Mouse (Mus musculus) CD8-positive naive resting alpha-beta T cell, adult 2 months (primary cell): Measurements from ENCODE around the gene Tmco1.

Source experiments
- DNase-seq, 2 experiments: peaks; one replicate each; pipeline ENCODE4 v3.0.0; 2022; ENCODE audit warnings: low read depth in 2 of 2, low spot score in 2 of 2

The Tmco1 gene

DNA sequence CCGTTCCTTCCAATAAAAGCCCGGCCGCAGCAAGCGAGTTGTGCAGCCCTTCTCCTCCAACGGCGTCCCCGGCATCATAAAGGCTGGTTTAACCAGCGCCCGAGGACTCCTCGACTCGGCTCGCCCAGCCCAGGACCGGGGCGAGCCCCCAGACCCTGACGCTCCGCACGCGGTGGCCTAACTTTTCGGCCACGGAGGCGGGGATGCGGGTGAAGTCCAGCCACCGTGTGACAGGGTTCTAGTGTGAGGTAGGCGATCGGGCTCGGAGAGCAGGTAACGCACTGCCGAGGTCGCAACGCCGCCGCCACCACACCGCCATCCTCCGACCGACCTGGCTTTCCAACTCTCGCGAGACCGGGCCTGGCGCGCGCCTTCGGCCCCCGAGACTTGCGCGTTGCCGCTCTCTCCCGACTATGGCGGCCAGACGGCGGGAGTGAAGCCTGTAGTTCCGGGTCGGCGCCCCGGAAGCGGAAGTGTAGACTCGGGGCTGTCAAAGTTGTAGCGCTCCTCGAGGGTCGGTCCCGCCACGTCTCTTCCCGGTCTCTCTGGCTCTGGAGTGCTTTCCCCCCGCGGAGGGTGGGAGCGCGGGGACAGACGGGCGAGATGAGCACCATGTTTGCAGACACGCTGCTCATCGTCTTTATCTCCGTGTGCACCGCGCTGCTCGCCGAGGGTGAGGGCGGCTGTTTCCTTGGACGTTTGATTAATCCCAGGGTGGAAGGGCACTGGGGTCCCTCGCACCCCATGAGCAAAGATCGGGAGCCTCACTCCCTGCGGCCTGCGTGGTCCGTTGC lies at the start of gene Tmco1:
Tmco1 (plus strand) TSS at position 118 of the 794 bp plus-strand sequence.
- DNase-seq = peak; percentile 98 to 99

DNA sequence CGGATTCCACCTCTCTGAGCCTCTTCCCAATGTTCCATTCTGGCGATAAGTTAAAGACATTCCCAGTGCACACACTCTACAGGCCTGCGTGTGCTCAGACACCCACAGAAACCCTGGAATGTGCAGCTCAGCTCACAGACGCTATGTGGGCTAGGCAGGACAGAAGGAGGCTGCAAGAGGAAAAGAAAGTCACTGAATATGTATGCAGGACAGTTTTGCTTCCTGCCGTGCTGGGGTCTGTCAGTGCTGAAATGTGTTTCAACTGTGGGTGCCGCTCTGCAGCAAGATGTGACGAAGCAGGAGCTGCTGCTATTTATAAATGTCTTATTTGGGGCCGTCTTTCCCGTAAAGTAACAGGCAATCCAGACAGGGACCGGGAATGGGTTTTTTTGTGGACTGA lies 48.5 kb upstream of the Tmco1 start:
- no peak for DNase-seq

DNA sequence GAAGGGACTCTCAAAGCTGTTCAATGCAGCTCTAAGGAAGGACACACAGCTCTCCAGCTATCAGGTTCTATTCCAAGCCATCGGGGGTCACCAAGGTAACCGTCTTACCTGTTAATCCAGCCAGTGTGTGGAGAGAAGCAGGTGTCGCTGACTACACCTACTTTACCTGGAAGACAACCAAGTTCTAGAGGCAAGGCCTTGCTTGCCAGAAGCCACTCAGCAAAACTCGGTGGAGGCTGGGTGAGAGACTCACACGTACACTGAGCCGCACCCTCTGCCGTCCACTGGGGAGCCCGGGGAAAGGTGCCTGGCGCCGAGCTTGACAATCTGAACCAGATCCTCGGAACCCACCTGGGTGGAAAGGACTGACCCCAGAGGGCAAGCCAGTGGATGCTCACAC lies 46.4 kb upstream of the Tmco1 start:
- DNase-seq = no peak

DNA sequence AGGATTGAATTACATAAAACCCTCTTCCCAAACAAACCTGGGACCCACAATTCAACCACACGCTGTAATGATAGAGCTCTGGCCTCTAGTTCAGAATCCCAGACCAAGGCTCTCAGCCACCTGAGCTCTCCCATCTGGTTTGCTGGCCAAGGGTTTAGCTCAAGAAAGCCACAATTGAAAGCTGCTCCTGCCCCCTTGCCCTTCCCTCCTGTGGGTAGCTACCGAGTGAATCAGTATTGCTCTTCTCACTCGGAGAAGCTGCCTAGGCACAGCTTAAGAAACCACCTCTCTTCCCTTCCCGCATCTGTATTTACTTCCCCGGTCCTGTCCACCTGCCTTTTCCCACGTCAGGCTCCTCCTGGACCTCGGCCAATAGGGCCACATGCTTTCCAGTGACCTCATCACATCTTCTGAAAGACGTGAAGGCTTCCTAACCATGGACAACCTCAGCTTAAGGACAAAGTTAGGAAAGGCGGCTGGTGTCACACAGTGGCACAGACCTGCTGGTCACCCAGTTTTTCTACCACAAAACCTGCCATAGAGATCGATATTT lies 45.6 kb upstream of the Tmco1 start:
- no peak for DNase-seq

DNA sequence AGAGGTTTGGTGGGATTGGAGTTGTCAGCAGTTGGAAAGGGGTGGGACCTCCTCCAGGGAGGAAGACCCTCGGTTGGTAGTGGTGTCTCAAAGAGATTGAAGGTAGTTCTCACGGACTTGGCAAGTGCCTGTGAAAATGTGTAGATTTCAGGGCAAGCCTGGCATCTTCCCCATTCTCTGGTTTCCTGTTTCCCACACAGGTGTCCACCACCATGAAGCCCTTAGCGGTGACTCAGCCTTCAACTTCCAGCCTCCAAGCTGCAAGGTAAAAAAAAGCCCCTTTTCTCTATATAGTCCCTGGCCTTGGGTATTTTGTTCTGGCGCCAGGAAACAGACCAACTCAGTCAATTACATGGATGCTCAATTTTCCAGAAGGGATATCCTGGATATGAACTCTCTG lies 42.8 kb upstream of the Tmco1 start:
- DNase-seq = no peak

DNA sequence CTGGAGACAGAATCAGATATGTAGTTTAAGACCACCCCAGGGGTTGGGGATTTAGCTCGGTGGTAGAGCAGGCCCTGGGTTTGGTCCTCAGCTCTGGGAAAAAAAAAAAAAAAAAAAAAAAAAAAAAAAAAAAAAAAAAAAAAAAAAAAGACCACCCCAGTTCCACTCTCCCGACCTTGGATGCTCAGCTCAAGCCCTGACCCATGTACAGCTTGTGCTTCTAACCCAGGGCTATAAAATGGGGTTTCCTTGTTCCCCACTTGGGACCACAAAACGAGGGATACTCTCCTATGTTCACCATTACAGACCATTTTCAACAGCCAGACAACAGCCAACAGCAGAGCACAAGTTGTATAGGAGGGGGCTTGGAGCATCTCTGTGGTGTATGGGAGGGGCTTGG lies 41.5 kb upstream of the Tmco1 start:
- DNase-seq = no peak

DNA sequence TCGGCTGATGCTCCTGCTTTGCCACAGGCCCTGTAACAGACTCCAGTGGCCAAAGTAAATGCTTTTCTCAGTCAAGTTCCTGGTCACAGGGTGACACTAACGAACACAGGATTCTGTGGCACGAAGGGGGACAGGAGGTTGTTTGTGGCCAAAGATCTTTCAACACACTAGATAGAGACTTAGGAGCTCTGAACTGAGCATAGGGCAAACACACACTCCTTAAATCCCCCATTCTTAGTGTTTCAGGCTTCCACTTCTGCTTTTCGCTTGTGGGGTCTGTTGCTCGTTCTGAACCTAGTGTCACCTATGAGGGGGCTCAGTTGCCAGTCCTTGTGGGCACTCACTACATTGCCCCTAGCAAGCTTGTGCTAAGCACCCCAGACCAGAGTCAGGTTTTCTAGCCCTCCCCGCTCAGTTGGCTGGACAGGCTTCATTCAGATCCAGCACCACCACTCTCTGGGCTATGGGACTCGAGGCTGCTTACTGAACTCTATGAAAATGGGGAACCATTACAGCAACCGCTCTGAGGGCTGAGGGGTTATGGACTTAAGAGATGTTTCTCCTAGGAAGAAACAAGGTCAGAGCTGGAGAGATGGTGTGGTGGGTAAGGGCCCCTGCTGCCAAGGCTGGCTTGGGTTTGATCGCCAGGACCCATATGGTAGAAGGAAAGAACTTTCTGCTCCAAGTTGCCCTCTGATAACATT lies 39.7 kb upstream of the Tmco1 start:
- no peak for DNase-seq

DNA sequence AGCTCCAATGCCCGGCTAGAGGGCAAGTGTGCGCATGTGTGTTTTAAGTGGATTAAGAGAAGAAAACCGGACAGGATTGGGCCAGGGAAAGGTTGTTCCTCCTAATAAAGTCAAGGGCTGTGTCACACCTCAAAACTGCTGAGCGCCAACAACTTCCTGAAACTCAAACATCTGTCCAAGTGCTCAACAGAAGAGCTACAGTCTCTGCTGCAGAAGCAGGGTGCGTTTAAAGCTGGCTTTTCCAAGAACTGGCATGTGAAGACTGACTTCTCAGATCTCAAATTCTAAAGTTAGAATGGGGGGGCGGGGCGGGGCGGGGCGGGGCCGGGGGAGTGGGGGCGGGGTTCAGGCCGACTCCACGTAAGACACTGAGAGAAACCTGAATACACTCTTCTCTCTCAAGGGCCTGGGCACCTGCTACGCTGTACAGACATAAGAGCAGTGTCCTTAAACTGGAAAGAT lies 38.8 kb upstream of the Tmco1 start:
- no peak for DNase-seq

DNA sequence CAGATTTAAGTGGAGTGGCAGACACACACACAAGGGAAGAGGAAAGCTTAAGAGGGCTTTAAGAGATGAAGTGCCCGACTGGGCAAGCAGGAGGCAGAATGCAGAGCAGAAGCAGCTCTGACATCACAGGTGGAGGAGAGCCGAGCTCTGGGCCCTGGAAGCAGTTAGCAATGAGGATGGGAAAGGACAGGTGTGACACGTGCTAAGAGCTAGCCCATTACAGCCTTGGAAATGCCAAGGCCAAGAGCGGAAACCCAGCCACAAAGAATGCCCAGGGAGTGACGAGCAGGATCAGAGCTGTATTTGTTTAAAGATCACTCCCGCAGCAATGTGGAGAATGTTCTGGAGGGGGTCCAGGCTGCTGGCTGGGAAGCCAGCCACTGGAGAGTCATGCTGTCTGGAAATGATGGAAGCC lies 38.3 kb upstream of the Tmco1 start:
- no peak for DNase-seq

DNA sequence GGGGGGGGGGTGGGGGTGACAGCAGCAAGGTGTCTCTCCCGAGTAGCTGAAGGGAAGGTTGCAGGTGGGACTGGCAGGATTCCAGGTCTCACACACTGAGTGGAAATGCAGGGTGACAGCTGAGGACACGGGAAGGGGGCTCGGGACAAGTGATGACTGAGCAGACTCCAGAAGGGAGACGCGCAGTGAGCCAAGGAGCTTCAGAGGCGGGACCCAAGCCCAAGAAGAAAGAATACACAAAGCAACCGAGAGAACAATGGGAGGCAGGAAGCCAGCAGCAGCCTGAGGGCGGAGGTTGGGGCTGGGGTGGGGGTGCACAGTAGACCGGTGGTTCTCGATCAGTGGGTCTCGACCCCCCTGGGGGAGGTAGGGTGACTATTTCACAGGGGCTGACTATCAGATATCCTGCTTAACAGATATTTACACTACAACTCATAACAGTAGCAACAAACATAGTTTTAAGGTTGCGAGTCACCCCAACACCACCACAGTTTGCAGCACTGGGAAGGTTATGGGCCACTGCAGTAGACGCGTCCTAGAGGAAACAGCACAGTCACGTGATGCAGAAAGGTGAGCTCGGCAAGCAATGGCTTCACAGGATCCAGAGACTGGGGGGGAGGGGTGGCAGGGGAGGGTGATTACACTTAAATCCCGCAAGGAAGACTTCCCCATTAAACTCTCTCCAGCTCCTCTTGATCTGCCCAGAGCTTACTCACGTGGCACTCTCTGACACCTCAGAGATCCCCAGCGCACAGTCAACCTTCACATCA lies 37.7 kb upstream of the Tmco1 start:
- DNase-seq = no peak

DNA sequence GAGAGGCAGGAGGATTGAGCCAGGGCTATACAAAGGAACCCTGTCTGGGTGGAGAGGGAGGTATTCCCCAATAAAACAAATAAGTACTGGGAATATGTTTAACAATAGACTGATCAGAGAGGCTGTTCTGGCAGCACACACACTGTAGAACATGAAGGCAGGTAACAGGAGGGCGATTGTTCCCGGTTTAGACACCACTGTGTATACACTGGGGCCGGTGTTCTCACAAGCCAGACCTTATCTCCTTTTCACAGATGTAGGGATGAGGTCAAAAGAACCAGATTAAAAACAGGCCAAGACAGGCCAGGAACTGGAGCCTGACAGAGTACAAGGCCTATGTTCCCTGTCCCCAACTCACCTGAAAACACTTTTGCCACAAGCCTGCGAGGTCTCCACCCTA lies 36.9 kb upstream of the Tmco1 start:
- no peak for DNase-seq

DNA sequence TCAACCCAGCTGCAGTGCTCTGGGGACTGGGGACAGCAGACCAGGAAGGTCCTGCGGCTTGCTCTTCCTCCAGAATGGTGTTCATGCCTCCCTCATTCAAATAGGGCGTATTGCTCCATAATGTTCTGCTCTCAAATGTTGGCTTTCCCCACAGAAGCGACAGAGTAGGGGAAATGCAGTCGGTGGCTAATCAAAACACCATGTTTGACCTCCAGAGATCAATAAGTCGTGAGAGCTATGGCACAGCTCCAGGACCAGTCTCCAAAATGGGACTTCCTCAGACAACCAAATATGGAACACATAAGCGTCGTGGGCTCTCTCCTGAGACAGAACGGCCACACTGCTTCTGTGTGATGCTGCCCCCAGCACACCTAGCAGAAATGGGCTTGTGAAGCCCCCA lies 36.3 kb upstream of the Tmco1 start:
- DNase-seq = no peak

DNA sequence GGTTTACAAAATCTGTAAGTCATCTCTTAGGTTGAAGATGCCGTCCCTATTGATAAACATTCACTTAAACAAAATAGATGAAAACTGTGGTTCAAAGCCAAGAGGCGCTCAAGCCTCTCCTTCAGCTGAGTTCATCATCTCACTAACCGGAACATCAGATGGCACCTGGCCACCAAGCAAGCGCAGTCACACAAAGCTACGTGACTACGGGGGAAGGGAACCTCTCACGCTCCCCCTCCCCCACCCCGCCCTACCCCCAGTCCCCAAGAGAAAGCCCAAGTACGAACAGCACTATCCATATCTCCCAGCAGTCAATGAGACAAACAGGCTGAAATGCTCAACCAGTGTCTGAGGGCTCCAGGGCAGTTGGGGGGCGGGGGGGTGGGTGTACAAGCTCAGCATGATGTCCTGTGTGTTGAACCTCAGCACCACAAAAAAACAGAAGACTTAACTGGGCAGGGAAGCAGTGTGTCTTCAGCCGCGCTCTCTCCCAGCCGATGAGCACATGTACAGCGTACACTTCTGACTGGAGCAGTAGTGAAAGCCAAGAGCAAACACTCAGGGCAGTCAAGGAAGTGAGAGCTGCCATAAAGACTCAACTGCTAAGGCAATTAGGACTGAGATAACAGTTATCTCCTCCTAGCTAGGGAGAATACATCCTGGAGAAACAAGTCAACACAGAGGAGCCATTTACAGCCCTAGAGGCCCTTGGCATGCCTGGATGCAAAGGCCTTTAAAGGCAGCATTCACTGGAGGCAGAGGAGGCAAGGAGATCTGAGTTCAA lies 34.6 kb upstream of the Tmco1 start:
- no peak for DNase-seq

DNA sequence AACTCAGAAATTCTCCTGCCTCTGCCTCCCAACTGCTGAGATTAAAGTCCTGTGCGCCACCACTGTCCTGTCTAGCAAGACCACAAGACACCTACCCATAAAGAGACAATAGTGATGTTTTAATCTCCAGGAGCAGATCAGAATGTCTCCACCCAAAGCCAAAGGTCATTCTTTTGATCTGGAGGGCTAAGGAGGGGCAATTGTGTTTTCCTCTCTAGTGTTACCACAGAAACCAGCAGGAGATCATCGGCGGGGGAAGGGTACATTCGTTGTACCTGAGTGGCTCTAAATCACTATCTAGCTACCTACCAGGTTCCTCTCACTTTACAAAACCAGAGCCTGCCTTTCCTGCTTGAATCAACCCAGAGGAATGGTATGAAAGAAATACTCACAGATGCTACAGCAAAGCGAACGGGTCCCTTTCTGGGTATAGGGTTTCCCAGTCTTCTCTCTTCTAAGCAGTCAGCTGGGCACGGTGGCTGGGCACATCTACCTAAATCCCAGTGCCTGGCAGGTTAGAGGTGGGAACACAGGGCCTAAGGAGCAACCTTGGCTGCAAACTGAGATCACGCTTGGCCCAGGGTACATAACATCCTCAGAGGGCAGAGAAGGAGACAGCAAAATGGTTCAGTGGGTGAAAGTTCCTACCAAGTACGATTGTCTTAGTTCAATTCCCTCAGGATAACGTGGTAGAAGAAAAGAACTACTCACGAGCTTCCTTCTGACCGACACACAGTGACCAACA lies 33.4 kb upstream of the Tmco1 start:
- no peak for DNase-seq

DNA sequence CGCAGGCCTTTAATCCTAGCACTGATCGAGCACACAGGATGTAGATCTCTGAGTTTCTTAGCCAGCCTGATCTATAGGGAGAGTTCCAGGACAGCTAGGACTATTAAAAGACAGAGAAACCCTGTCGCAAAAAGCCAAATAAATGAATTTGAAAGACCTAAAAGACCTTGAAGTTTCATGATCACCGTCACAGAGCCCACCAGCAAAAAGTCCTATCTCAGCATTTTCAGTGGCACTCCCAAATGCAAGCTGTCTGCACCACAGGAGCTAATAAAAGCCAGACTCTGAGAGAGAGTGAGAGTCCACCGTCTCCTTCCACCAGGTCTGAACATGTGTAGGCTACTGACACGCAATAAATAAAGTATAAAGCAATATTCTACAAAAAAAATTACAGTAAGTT lies 29.8 kb upstream of the Tmco1 start:
- DNase-seq = no peak

DNA sequence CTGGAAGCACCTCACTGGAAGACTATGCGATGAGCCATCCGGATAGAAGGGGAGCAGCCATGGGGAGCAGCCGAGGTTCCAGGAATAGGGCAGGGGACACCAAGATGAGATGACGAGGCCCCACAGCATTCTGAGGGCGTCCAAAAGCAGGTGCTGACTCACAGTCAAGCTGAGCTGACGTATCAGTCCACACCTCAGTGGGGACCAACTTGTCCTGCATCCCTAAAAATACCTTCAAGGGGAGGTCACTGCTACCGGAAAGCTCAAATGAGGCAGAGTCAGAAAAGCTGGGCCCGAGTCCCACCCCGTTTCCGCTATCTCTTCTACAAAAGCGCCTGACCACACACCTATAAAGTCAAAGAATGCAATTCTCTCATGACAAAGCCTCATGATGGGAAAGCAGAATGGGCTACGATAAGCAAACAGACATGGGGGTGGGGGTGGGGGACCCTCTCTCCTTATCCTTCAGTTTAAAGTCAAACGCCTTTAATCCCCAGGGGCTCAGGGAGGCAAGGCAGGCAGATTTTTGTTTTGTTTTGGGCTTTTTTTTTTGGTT lies 28.9 kb upstream of the Tmco1 start:
- no peak for DNase-seq

DNA sequence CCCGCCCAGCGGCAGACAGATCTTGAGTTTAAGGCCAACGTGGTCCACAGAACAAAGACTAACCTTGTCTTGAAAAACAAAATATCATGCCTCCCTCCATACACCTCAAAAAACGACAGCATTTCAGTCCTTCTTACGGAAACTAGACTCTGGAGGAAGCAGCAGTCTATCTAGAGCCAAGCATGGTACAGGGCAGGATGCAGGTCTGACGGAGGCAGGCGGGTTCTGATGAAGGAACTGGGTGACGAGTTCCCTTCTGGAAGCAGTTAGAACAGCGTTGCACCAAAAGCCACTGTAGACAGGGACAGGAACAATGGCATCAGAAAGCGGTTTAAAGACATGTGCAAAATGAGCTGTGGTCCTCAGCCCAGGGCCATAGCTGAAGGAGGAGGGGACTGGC lies 28.1 kb upstream of the Tmco1 start:
- no peak for DNase-seq

DNA sequence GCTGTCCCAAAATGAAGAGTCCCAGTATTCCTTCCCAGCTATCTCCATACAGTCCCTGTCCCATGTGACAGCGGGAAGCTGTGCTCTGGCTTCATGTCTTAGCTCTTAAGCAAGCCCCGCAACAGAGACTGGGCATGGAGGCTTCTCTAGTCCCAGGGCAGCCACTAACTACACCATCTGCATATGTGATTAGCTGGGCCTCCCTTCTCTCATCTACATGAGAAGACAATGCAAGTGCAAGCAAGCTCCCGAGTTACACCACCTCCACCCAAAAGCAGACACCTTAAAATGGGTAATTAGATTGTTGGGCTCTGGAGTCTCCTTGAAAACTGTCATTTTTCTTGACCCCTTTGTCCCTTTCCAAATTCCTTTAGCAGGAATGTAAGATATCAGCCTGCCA lies 26.1 kb upstream of the Tmco1 start:
- DNase-seq = no peak

DNA sequence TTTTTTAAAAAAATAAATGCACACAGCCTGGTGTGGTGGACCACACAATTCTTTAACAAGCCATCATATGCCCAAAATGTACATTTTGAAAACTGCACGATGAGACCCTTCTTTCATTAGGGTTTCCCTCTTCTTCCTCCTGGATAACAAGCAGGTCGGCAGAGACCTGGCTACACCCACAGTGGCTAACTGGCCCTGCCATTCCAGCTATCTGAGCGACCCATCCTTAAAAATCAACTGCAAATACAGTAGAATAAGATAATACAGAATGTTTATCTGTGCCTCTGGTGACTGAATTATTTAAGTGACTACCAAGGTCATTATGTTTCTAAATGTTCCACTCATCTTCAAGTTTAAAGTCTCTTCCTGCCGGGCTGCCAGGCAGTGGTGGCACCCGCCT lies 25.4 kb upstream of the Tmco1 start:
- no peak for DNase-seq
